Mouse (Mus musculus) bone marrow, adult 2 months (tissue): ENCODE measurements at regions not wholly inside any gene's neighbourhood (a gene's known extent, or its start where the extent isn't known, plus 50 kb on each side); places are given as distances from the start of the nearest gene placed in this dataset.
A peak's percentile ranks its signal among the peaks of the same experiment; 100 is the strongest.

Experiments used
- H3K27ac ChIP-seq: fragments of 200-500 bp; 2 replicates; pipeline ENCODE4 v1.5.1; 2012; ENCODE audit warnings: low read depth, mild to moderate bottlenecking, control low read depth, inconsistent platforms, low read length; ENCODE audit not compliant: control insufficient read depth, poor library complexity, insufficient read depth
- H3K4me1 ChIP-seq: fragments of 200-500 bp; 2 replicates; pipeline ENCODE4 v1.6.1; 2011; ENCODE audit warnings: low read length; ENCODE audit not compliant: control insufficient read depth, insufficient read depth
- H3K4me3 ChIP-seq: fragments of 200-500 bp; replicated peaks from 2 replicates; pipeline ENCODE3; 2011; ENCODE audit warnings: mild to moderate bottlenecking, low read depth, low read length, control low read depth; ENCODE audit not compliant: control insufficient read depth
- CTCF ChIP-seq: fragments of 200-500 bp; IDR thresholded peaks from 2 replicates; pipeline ENCODE4 v1.5.1; 2011; ENCODE audit warnings: low read length, control low read depth; ENCODE audit not compliant: control insufficient read depth, insufficient read depth
- POLR2A ChIP-seq: fragments of 200-500 bp; IDR thresholded peaks from 2 replicates; pipeline ENCODE4 v1.6.1; 2011; ENCODE audit warnings: low read depth, mild to moderate bottlenecking, control low read depth, low read length, borderline replicate concordance; ENCODE audit not compliant: control insufficient read depth
- WGBS: fragments of 180-500 bp; shearing (Covaris S2); methylation state at CpG from one replicate; pipeline ENCODE4 v1.1.7; 2018; 5-methylcytosine and 5-hydroxymethylcytosine counted together

GRCm38 (mm10) chr9:60931290-60931689 lies 136.9 kb downstream of the Uaca start:
- H3K4me1 ChIP-seq, result no peaks in the 10 kb centered on the region
- no peak overlapping the region for H3K4me3 ChIP-seq
- no peak overlapping the region for H3K27ac ChIP-seq
- WGBS, result 96% methylated on average over 1 of the region's 1 CpGs
- TF ChIP-seq POLR2A, result no peak
- TF ChIP-seq CTCF, result no peak

GRCm38 (mm10) chr9:60936937-60937336 lies 142.6 kb downstream of the Uaca start:
- WGBS, result 32% methylated on average over 9 of the region's 9 CpGs
- TF ChIP-seq POLR2A, result no peak
- TF ChIP-seq CTCF, result no peak
- no peak overlapping the region for H3K4me3 ChIP-seq
- no peak overlapping the region for H3K27ac ChIP-seq
- no peaks in the 10 kb centered on the region for H3K4me1 ChIP-seq

GRCm38 (mm10) chr9:60939858-60940804 lies 145.8 kb downstream of the Uaca start:
- Histone ChIP-seq H3K4me3 (no peak overlapping the region), H3K27ac (no peak overlapping the region), H3K4me1 (no peaks in the 10 kb centered on the region; the same call in 1 of the 2 replicates)
- WGBS, result 50% methylated on average over 18 of the region's 18 CpGs
- TF ChIP-seq CTCF (peak; percentile 81), POLR2A (0 out of 2 replicates have a peak, but pooled peaks have one; percentile 13)

- Histone ChIP-seq H3K4me1 (no peaks in the 10 kb centered on the region; the same call in 1 of the 2 replicates), H3K4me3 (no peak overlapping the region), H3K27ac (no peak overlapping the region)
- WGBS, result 89% methylated on average over 15 of the region's 15 CpGs
- TF ChIP-seq CTCF, result no peak
- TF ChIP-seq POLR2A, result no peak
Measured at GRCm38 (mm10) chr9:60947363-60947762, 153.0 kb downstream of the Uaca start.

- WGBS, result 79% methylated on average over 10 of the region's 10 CpGs
- Histone ChIP-seq H3K4me3 (no peak overlapping the region), H3K4me1 (no peaks in the 10 kb centered on the region; the same call in 1 of the 2 replicates), H3K27ac (no peak overlapping the region)
- TF ChIP-seq CTCF, result no peak
- TF ChIP-seq POLR2A, result no peak
Measured at GRCm38 (mm10) chr9:60948531-60949070, 154.3 kb downstream of the Uaca start.

GRCm38 (mm10) chr9:60950161-60950560 lies 155.8 kb downstream of the Uaca start:
- Histone ChIP-seq H3K4me1 (no peaks in the 10 kb centered on the region), H3K27ac (no peak overlapping the region), H3K4me3 (no peak overlapping the region)
- WGBS, result 92% methylated on average over 5 of the region's 5 CpGs
- TF ChIP-seq POLR2A (no peak), CTCF (no peak)

GRCm38 (mm10) chr9:60951071-60951561 lies 156.8 kb downstream of the Uaca start:
- TF ChIP-seq POLR2A (no peak), CTCF (no peak)
- WGBS, result 84% methylated on average over 10 of the region's 10 CpGs
- Histone ChIP-seq H3K4me3 (no peak overlapping the region), H3K4me1 (no peaks in the 10 kb centered on the region), H3K27ac (no peak overlapping the region)

GRCm38 (mm10) chr9:60957438-60957837 lies 163.1 kb downstream of the Uaca start:
- 79% methylated on average over 5 of the region's 5 CpGs for WGBS
- H3K4me3 ChIP-seq, result no peak overlapping the region
- no peak overlapping the region for H3K27ac ChIP-seq
- peaks cover 1% of the 10 kb centered on the region; the same call in 1 of the 2 replicates for H3K4me1 ChIP-seq
- TF ChIP-seq POLR2A (no peak), CTCF (no peak)

GRCm38 (mm10) chr9:60959537-60959936 lies 165.2 kb downstream of the Uaca start:
- H3K4me1 ChIP-seq, result peaks cover 3% of the 10 kb centered on the region
- H3K27ac ChIP-seq, result no peak overlapping the region
- TF ChIP-seq CTCF (no peak), POLR2A (no peak)
- H3K4me3 ChIP-seq, result no peak overlapping the region
- 81% methylated on average over 6 of the region's 6 CpGs for WGBS
